ENCODE assay signal across 31 mouse cellular contexts in genomic region chr3:14432381-14432780, GRCm38 (mm10). TPM values are rescaled to one million over a fixed set of nuclear protein-coding genes. Genes with fewer than 3 reads are reported as not detected.
DNase-seq lines count a peak whose midpoint lies in the region; ATAC-seq and TF ChIP-seq lines count a peak whose summit lies in the region.
"Had no signal": no experiment of that assay in that cellular context is flagged by ENCODE, and none has a peak within 500 bp of the region (broad histone marks: within the 10 kb centered on the region; RNA-seq: fewer than 3 reads in every experiment).

No protein-coding gene starts in this region.

- ATAC-seq in kidney, embryonic 15.5 days (replicated peaks; ENCODE audit: low FRiP score): no peak
- no peak for ATAC-seq in liver, embryonic 12.5 days
- ATAC-seq in megakaryocyte progenitor cell, adult 5-6 weeks (replicated peaks; ENCODE audit: poor library complexity): peak; percentile 42; the same call in 1 of the 2 replicates
- no peak for ATAC-seq in stomach, postnatal 0 days (ENCODE audit: low FRiP score, low TSS enrichment)
- no peak for ATAC-seq in hindbrain, embryonic 16.5 days
- ATAC-seq: forebrain, embryonic 15.5 days; forebrain, postnatal 0 days had no signal

- TF ChIP-seq EP300 in stomach, postnatal 0 days (optimal IDR thresholded peaks at IDR 0.05): no peak

- H3K4me1 ChIP-seq in kidney, adult 2 months (ENCODE audit: control insufficient read depth, insufficient read depth, low read length): no peaks in the 10 kb centered on the region
- no peaks in the 10 kb centered on the region for H3K4me1 ChIP-seq in kidney, embryonic 15.5 days
- 0 out of 2 replicates have a peak, but pooled peaks cover 3% of the 10 kb centered on the region for H3K4me1 ChIP-seq in liver, adult 2 months (ENCODE audit: control insufficient read depth, insufficient read depth, low read length)
- no peaks in the 10 kb centered on the region for H3K4me1 ChIP-seq in liver, embryonic 12.5 days
- H3K4me1 ChIP-seq in stomach, postnatal 0 days (replicated peaks; ENCODE audit: control insufficient read depth, insufficient read depth): no peaks in the 10 kb centered on the region
- H3K4me1 ChIP-seq in hindbrain, embryonic 16.5 days (ENCODE audit: control insufficient read depth, insufficient read depth, low read depth, low read length): no peaks in the 10 kb centered on the region
- H3K4me1 ChIP-seq: embryonic facial prominence, embryonic 13.5 days; embryonic facial prominence, embryonic 15.5 days; forebrain, embryonic 10.5 days; forebrain, embryonic 12.5 days; forebrain, embryonic 15.5 days had no signal

- no peak for TF ChIP-seq POLR2A in kidney, adult 2 months (IDR thresholded peaks at IDR 0.05; ENCODE audit: low read depth, low read length)
- TF ChIP-seq POLR2A in liver, adult 2 months (IDR thresholded peaks at IDR 0.05; ENCODE audit: extremely low read depth, insufficient read depth, low read length): no peak

- WGBS in kidney, adult 2 months: 68% methylated on average over 1 of the region's 1 CpGs
- WGBS in kidney, embryonic 15.5 days: 75% methylated on average over 1 of the region's 1 CpGs
- WGBS in liver, adult 2 months: 17% methylated on average over 1 of the region's 1 CpGs
- WGBS in liver, embryonic 12.5 days (ENCODE audit: insufficient replicate concordance): 48% methylated on average over 1 of the region's 1 CpGs
- 71% methylated on average over 1 of the region's 1 CpGs for WGBS in stomach, postnatal 0 days
- 100% methylated on average over 1 of the region's 1 CpGs for WGBS in hindbrain, embryonic 16.5 days

- H3K27me3 ChIP-seq in kidney, adult 2 months (replicated peaks; ENCODE audit: control insufficient read depth, insufficient read depth, low read length): no peaks in the 10 kb centered on the region
- H3K27me3 ChIP-seq in kidney, embryonic 15.5 days: no peaks in the 10 kb centered on the region
- no peaks in the 10 kb centered on the region for H3K27me3 ChIP-seq in liver, adult 2 months (ENCODE audit: control insufficient read depth, insufficient read depth, low read length)
- no peaks in the 10 kb centered on the region for H3K27me3 ChIP-seq in liver, embryonic 12.5 days (replicated peaks)
- H3K27me3 ChIP-seq in stomach, postnatal 0 days (ENCODE audit: control insufficient read depth, insufficient read depth, low read length): no peaks in the 10 kb centered on the region
- H3K27me3 ChIP-seq in hindbrain, embryonic 16.5 days (replicated peaks; ENCODE audit: control insufficient read depth, insufficient read depth, low read length): no peaks in the 10 kb centered on the region
- H3K27me3 ChIP-seq: embryonic facial prominence, embryonic 13.5 days; embryonic facial prominence, embryonic 15.5 days; forebrain, embryonic 12.5 days; forebrain, embryonic 15.5 days had no signal

- H3K36me3 ChIP-seq in kidney, adult 2 months (ENCODE audit: control insufficient read depth, insufficient read depth, low read length): no peaks in the 10 kb centered on the region
- H3K36me3 ChIP-seq in kidney, embryonic 15.5 days: no peaks in the 10 kb centered on the region
- H3K36me3 ChIP-seq in liver, adult 2 months (ENCODE audit: control insufficient read depth, insufficient read depth, low read length): no peaks in the 10 kb centered on the region
- no peaks in the 10 kb centered on the region for H3K36me3 ChIP-seq in liver, embryonic 12.5 days
- H3K36me3 ChIP-seq in stomach, postnatal 0 days (ENCODE audit: control insufficient read depth, insufficient read depth, low read length): no peaks in the 10 kb centered on the region
- H3K36me3 ChIP-seq in hindbrain, embryonic 16.5 days (ENCODE audit: control insufficient read depth, insufficient read depth, low read length): no peaks in the 10 kb centered on the region
- H3K36me3 ChIP-seq: embryonic facial prominence, embryonic 13.5 days; embryonic facial prominence, embryonic 15.5 days; forebrain, embryonic 10.5 days; forebrain, embryonic 12.5 days; forebrain, embryonic 15.5 days had no signal

- H3K4me3 ChIP-seq in kidney, adult 2 months (ENCODE audit: insufficient read depth, low read depth, low read length): no peak overlapping the region
- no peak overlapping the region for H3K4me3 ChIP-seq in kidney, embryonic 15.5 days (replicated peaks)
- no peak overlapping the region for H3K4me3 ChIP-seq in liver, adult 2 months (ENCODE audit: insufficient read depth, low read depth, low read length)
- no peak overlapping the region for H3K4me3 ChIP-seq in liver, embryonic 12.5 days
- no peak overlapping the region for H3K4me3 ChIP-seq in stomach, postnatal 0 days (ENCODE audit: low read depth, low read length)
- H3K4me3 ChIP-seq in hindbrain, embryonic 16.5 days (ENCODE audit: low read length): no peak overlapping the region
- H3K4me3 ChIP-seq: embryonic facial prominence, embryonic 13.5 days; embryonic facial prominence, embryonic 15.5 days; erythroblast, embryonic 14.5 days; forebrain, embryonic 10.5 days; forebrain, embryonic 12.5 days; forebrain, embryonic 15.5 days had no signal

- H3K27ac ChIP-seq in kidney, adult 2 months (ENCODE audit: insufficient read depth, low read depth, low read length): no peak overlapping the region
- no peak overlapping the region for H3K27ac ChIP-seq in kidney, embryonic 15.5 days
- no peak overlapping the region for H3K27ac ChIP-seq in liver, adult 2 months (replicated peaks; ENCODE audit: insufficient read depth, low read depth, low read length)
- no peak overlapping the region for H3K27ac ChIP-seq in liver, embryonic 12.5 days
- H3K27ac ChIP-seq in stomach, postnatal 0 days (replicated peaks): no peak overlapping the region
- no peak overlapping the region for H3K27ac ChIP-seq in hindbrain, embryonic 16.5 days (ENCODE audit: low read depth, low read length)
- H3K27ac ChIP-seq: embryonic facial prominence, embryonic 13.5 days; embryonic facial prominence, embryonic 15.5 days; forebrain, embryonic 10.5 days; forebrain, embryonic 12.5 days; forebrain, embryonic 15.5 days had no signal

- TF ChIP-seq CTCF in kidney, adult 2 months (conservative IDR thresholded peaks at IDR 0.05; ENCODE audit: insufficient read depth, insufficient read length, low read depth, low read length): no peak
- no peak for TF ChIP-seq CTCF in liver, adult 2 months (IDR thresholded peaks at IDR 0.05; ENCODE audit: low read depth, low read length)
- TF ChIP-seq CTCF in stomach, postnatal 0 days (IDR thresholded peaks at IDR 0.05; ENCODE audit: low read depth): no peak

- H3K9ac ChIP-seq in kidney, embryonic 15.5 days: no peak overlapping the region
- no peak overlapping the region for H3K9ac ChIP-seq in liver, adult 2 months (ENCODE audit: low read depth, low read length)
- H3K9ac ChIP-seq in liver, embryonic 12.5 days: no peak overlapping the region
- H3K9ac ChIP-seq in stomach, postnatal 0 days (ENCODE audit: low read length): no peak overlapping the region
- no peak overlapping the region for H3K9ac ChIP-seq in hindbrain, embryonic 16.5 days (ENCODE audit: low read depth, low read length)
- H3K9ac ChIP-seq: embryonic facial prominence, embryonic 13.5 days; embryonic facial prominence, embryonic 15.5 days; forebrain, embryonic 12.5 days; forebrain, embryonic 15.5 days; forebrain, postnatal 0 days had no signal

- H3K9me3 ChIP-seq in kidney, embryonic 15.5 days (replicated peaks): peaks cover 7% of the 10 kb centered on the region; the same call in 1 of the 2 replicates
- H3K9me3 ChIP-seq in liver, embryonic 12.5 days (replicated peaks): no peaks in the 10 kb centered on the region
- no peaks in the 10 kb centered on the region for H3K9me3 ChIP-seq in stomach, postnatal 0 days (ENCODE audit: control insufficient read depth, low read length)
- no peaks in the 10 kb centered on the region for H3K9me3 ChIP-seq in hindbrain, embryonic 16.5 days (ENCODE audit: control insufficient read depth, low read length)
- H3K9me3 ChIP-seq: embryonic facial prominence, embryonic 15.5 days; forebrain, embryonic 12.5 days; forebrain, embryonic 15.5 days had no signal

- DNase-seq in kidney, adult 2 months: peak; percentile 23
- peak; percentile 70 for DNase-seq in liver, adult 2 months (ENCODE audit: extremely low read depth, low read depth, low spot score)
- DNase-seq in 416B (ENCODE audit: low read depth): peak; percentile 53
- no peak for DNase-seq in stomach, postnatal 0 days (ENCODE audit: low spot score)
- DNase-seq: adrenal gland, adult 2 months; adrenal gland, postnatal 10 days; adrenal gland, postnatal 25 days; cerebellum, adult 11 months; cerebellum, adult 18-20 months; cerebellum, adult 8-10 months; cerebellum, adult 9-11 months; cerebellum, postnatal 14 days; cerebellum, postnatal 36 days; embryo, embryonic 11 days; forebrain, postnatal 0 days had no signal

- H3K79me2 ChIP-seq in liver, adult 2 months (ENCODE audit: control insufficient read depth, insufficient read depth, low read length): no peaks in the 10 kb centered on the region

- H3K4me2 ChIP-seq in kidney, embryonic 15.5 days: no peak overlapping the region
- H3K4me2 ChIP-seq in liver, embryonic 12.5 days: no peak overlapping the region
- no peak overlapping the region for H3K4me2 ChIP-seq in stomach, postnatal 0 days (replicated peaks; ENCODE audit: low read depth)
- H3K4me2 ChIP-seq in hindbrain, embryonic 16.5 days (ENCODE audit: low read length): no peak overlapping the region
- H3K4me2 ChIP-seq: embryonic facial prominence, embryonic 13.5 days; embryonic facial prominence, embryonic 15.5 days; forebrain, embryonic 12.5 days; forebrain, embryonic 15.5 days had no signal

RNA-seq across cellular contexts. Expression of gene Slc7a12, which starts 48.1 kb away (rescaled TPM):
- polyA plus RNA-seq in kidney, adult 2 months (2012; rRNA removed): 134 and 140 TPM in 2 replicates
- polyA plus RNA-seq in kidney, embryonic 15.5 days (2015; fragmentation: Nextera tagmentation; extraction: Ambion mirVana): 4.8 and 5.9 TPM in 2 replicates
- not detected in 2 replicates for total RNA-seq in liver, adult 2 months (2014; rRNA removed)
- polyA plus RNA-seq in liver, adult 2 months (2012; rRNA removed): not detected in 2 replicates
- polyA plus RNA-seq in liver, embryonic 12.5 days (2016; fragmentation: Nextera tagmentation; extraction: Ambion mirVana): not detected in 2 replicates
- total RNA-seq in megakaryocyte progenitor cell, adult 5-6 weeks (2015): not detected in 2 replicates
- total RNA-seq in megakaryocyte progenitor cell, adult 5-6 weeks (2017): not detected in 2 replicates
- polyA plus RNA-seq in stomach, postnatal 0 days (2015; fragmentation: Nextera tagmentation; extraction: Ambion mirVana): not detected in 2 replicates
- polyA plus RNA-seq in hindbrain, embryonic 16.5 days (2015; fragmentation: Nextera tagmentation; extraction: Ambion mirVana): not detected in 2 replicates
- total RNA-seq: adrenal gland, adult 2 months; adrenal gland, postnatal 10 days; adrenal gland, postnatal 25 days; common myeloid progenitor, adult 5-6 weeks; ES-E14; forebrain, postnatal 0 days; MEL had no signal
- polyA plus RNA-seq: adrenal gland, adult 2 months; brain, embryonic 14.5 days; C2C12; embryonic facial prominence, embryonic 11.5 days; embryonic facial prominence, embryonic 13.5 days; embryonic facial prominence, embryonic 15.5 days; erythroblast, embryonic 14.5 days; forebrain, embryonic 10.5 days; forebrain, embryonic 12.5 days; forebrain, embryonic 15.5 days; forebrain, postnatal 0 days had no signal

Comparison
In these comparisons a context has a peak if more than half of its experiments do, and no peak if none do; other contexts are left out.
1. RNA of gene Slc7a12, which starts 48.1 kb away (polyA plus RNA-seq): 134 to 140 TPM in kidney, adult 2 months; 4.8 to 5.9 TPM in kidney, embryonic 15.5 days, not detected in liver, adult 2 months, not detected in liver, embryonic 12.5 days, not detected in stomach, postnatal 0 days and not detected in hindbrain, embryonic 16.5 days; every median in the first group is over 10 times any median in the second.